In the genomic region with DNA sequence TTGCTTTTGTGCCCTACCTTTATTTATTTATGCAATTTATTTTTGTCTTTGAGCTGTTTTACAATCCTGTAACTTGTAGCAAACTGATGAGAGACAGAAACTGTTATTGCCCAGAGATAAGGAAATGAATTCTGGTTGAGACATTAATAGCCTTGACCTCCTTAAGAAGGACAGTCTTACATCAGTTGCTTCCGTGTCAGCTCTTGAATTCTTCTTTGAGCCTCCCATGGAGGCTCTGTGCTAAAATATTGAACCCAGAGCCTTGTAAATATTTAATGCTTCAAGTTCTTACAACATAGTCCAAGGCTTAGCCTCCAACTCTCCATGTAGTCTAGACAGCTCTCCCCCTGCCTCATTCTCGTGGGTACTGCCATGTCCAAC, we compare ENCODE assay signal across 18 mouse cellular contexts.
DNase-seq lines count a peak whose midpoint lies in the region; ATAC-seq lines count a peak whose summit lies in the region.
"Had no signal": no experiment of that assay in that cellular context is flagged by ENCODE, and none has a peak within 500 bp of the region (broad histone marks: within the 10 kb centered on the region; RNA-seq: fewer than 3 reads in every experiment).

No protein-coding gene starts in this region.

- no peak overlapping the region for H3K9ac ChIP-seq in heart, embryonic 13.5 days
- H3K9ac ChIP-seq in intestine, embryonic 16.5 days (ENCODE audit: low read depth, low read length) = no peak overlapping the region
- no peak overlapping the region for H3K9ac ChIP-seq in stomach, embryonic 16.5 days (ENCODE audit: low read length)
- H3K9ac ChIP-seq: embryonic facial prominence, embryonic 12.5 days; embryonic facial prominence, embryonic 15.5 days; forebrain, postnatal 0 days; hindbrain, embryonic 13.5 days had no signal

- no peaks in the 10 kb centered on the region for H3K27me3 ChIP-seq in heart, embryonic 13.5 days (replicated peaks)
- H3K27me3 ChIP-seq in heart, embryonic 10.5 days (ENCODE audit: insufficient read depth, poor library complexity, severe bottlenecking) = no peaks in the 10 kb centered on the region
- no peaks in the 10 kb centered on the region for H3K27me3 ChIP-seq in intestine, embryonic 16.5 days (replicated peaks; ENCODE audit: control insufficient read depth, insufficient read depth, low read length)
- H3K27me3 ChIP-seq in stomach, embryonic 16.5 days (ENCODE audit: control insufficient read depth, insufficient read depth, low read length) = no peaks in the 10 kb centered on the region
- H3K27me3 ChIP-seq: embryonic facial prominence, embryonic 12.5 days; embryonic facial prominence, embryonic 15.5 days; hindbrain, embryonic 13.5 days had no signal

- peaks cover 13% of the 10 kb centered on the region for H3K36me3 ChIP-seq in heart, embryonic 13.5 days
- H3K36me3 ChIP-seq in heart, embryonic 10.5 days = peaks cover 7% of the 10 kb centered on the region; the same call in 1 of the 2 replicates
- H3K36me3 ChIP-seq in intestine, embryonic 16.5 days (ENCODE audit: control insufficient read depth, insufficient read depth, low read length) = no peaks in the 10 kb centered on the region
- no peaks in the 10 kb centered on the region for H3K36me3 ChIP-seq in stomach, embryonic 16.5 days (ENCODE audit: control insufficient read depth, insufficient read depth, low read length)
- H3K36me3 ChIP-seq: embryonic facial prominence, embryonic 15.5 days had no signal

- DNase-seq in heart, embryonic 10.5 days (ENCODE audit: low spot score) = no peak
- DNase-seq in frontal cortex, adult 2 months (ENCODE audit: extremely low spot score in 1 of 2, low spot score in 1 of 2) = no peak
- no peak for DNase-seq in left cerebral cortex, adult 9 months (ENCODE audit: low spot score in 2 of 2)
- DNase-seq: cerebellum, adult 2 months; cerebellum, adult 9-11 months; forebrain, postnatal 0 days; gastrocnemius, postnatal 14 days had no signal

- H3K4me3 ChIP-seq in heart, embryonic 13.5 days = no peak overlapping the region
- no peak overlapping the region for H3K4me3 ChIP-seq in heart, embryonic 10.5 days
- H3K4me3 ChIP-seq in intestine, embryonic 16.5 days (ENCODE audit: low read length) = no peak overlapping the region
- no peak overlapping the region for H3K4me3 ChIP-seq in stomach, embryonic 16.5 days (replicated peaks; ENCODE audit: low read length)
- H3K4me3 ChIP-seq: embryonic facial prominence, embryonic 12.5 days; embryonic facial prominence, embryonic 15.5 days; gastrocnemius, adult 2 months; hindbrain, embryonic 10.5 days; hindbrain, embryonic 13.5 days had no signal

- H3K4me1 ChIP-seq in heart, embryonic 13.5 days = peaks cover 31% of the 10 kb centered on the region
- peaks cover 20% of the 10 kb centered on the region for H3K4me1 ChIP-seq in heart, embryonic 10.5 days
- peaks cover 26% of the 10 kb centered on the region for H3K4me1 ChIP-seq in intestine, embryonic 16.5 days (ENCODE audit: control insufficient read depth, insufficient read depth, low read length)
- H3K4me1 ChIP-seq in stomach, embryonic 16.5 days (ENCODE audit: control insufficient read depth, insufficient read depth, low read length) = peaks cover 14% of the 10 kb centered on the region
- H3K4me1 ChIP-seq: embryonic facial prominence, embryonic 12.5 days; embryonic facial prominence, embryonic 15.5 days had no signal

- ATAC-seq in heart, embryonic 13.5 days (ENCODE audit: extremely low read depth, insufficient number of reproducible peaks, low FRiP score, low TSS enrichment) = no peak
- peak; percentile 59 for ATAC-seq in intestine, embryonic 16.5 days
- no peak for ATAC-seq in stomach, embryonic 16.5 days (ENCODE audit: insufficient read depth, low FRiP score)
- ATAC-seq: activated CD4-positive, CD25-positive, alpha-beta regulatory T cell, adult 4 months; forebrain, embryonic 14.5 days; forebrain, postnatal 0 days; hindbrain, embryonic 16.5 days had no signal

- H3K27ac ChIP-seq in heart, embryonic 13.5 days (replicated peaks) = peak overlapping the region; percentile 63; the same call in 1 of the 2 replicates
- no peak overlapping the region for H3K27ac ChIP-seq in heart, embryonic 10.5 days
- peak overlapping the region; percentile 93 for H3K27ac ChIP-seq in intestine, embryonic 16.5 days (ENCODE audit: low read length)
- 0 out of 2 replicates have a peak overlapping the region, but pooled peaks have one; percentile 22 for H3K27ac ChIP-seq in stomach, embryonic 16.5 days (ENCODE audit: low read length)
- H3K27ac ChIP-seq: embryonic facial prominence, embryonic 12.5 days; embryonic facial prominence, embryonic 15.5 days; hindbrain, embryonic 10.5 days; hindbrain, embryonic 13.5 days had no signal

- no peaks in the 10 kb centered on the region for H3K9me3 ChIP-seq in heart, embryonic 13.5 days
- no peaks in the 10 kb centered on the region for H3K9me3 ChIP-seq in heart, embryonic 10.5 days
- no peaks in the 10 kb centered on the region for H3K9me3 ChIP-seq in intestine, embryonic 16.5 days (ENCODE audit: control insufficient read depth, low read length)
- H3K9me3 ChIP-seq in stomach, embryonic 16.5 days (replicated peaks; ENCODE audit: control insufficient read depth, low read length) = no peaks in the 10 kb centered on the region
- H3K9me3 ChIP-seq: embryonic facial prominence, embryonic 12.5 days; embryonic facial prominence, embryonic 15.5 days; hindbrain, embryonic 10.5 days; hindbrain, embryonic 13.5 days had no signal

- H3K4me2 ChIP-seq in heart, embryonic 13.5 days = no peak overlapping the region
- H3K4me2 ChIP-seq in intestine, embryonic 16.5 days (ENCODE audit: low read depth, low read length) = no peak overlapping the region
- H3K4me2 ChIP-seq in stomach, embryonic 16.5 days (ENCODE audit: low read depth, low read length) = no peak overlapping the region
- H3K4me2 ChIP-seq: embryonic facial prominence, embryonic 12.5 days; embryonic facial prominence, embryonic 15.5 days; hindbrain, embryonic 13.5 days had no signal

- WGBS in heart, embryonic 13.5 days = 53% methylated on average over 2 of the region's 2 CpGs
- 65% methylated on average over 2 of the region's 2 CpGs for WGBS in heart, embryonic 10.5 days
- 36% methylated on average over 2 of the region's 2 CpGs for WGBS in intestine, embryonic 16.5 days
- WGBS in stomach, embryonic 16.5 days = 55% methylated on average over 2 of the region's 2 CpGs
